ENCODE assay signal across 13 mouse cellular contexts in the genomic region with DNA sequence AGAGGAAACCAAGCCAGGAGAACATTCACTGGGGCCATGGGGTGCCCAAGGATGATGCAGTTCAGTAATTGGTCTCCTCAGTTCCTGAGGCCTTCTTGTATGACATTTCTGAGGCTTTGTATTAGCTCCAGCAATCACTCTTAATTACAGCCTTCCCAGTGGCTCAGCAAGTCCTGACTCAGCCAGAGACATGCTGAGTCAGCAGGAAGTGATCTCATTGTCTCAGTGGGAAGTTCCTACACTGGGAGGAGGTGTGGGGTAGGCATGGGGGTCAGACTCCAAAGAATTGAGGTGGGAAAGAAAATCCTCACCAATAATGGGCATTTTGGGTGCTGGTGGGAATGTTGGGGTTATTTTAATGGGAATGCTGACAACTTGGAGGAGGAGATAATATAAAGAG.
"Had no signal": no experiment of that assay in that cellular context is flagged by ENCODE, and none has a peak within 500 bp of the region (broad histone marks: within the 10 kb centered on the region; RNA-seq: fewer than 3 reads in every experiment).

No protein-coding gene starts in this region.

- H3K9me3 ChIP-seq: kidney, embryonic 15.5 days; limb, embryonic 15.5 days; liver, embryonic 12.5 days; midbrain, embryonic 15.5 days; neural tube, embryonic 12.5 days had no signal

- H3K4me2 ChIP-seq: kidney, embryonic 15.5 days; limb, embryonic 15.5 days; liver, embryonic 12.5 days; lung, embryonic 14.5 days; midbrain, embryonic 11.5 days; midbrain, embryonic 15.5 days; neural tube, embryonic 12.5 days had no signal

- DNase-seq: kidney, postnatal 14 days; lung, embryonic 14.5 days; lung, postnatal 10 days; lung, postnatal 4 days; right cerebral cortex, postnatal 14 days; thymus, postnatal 4 days had no signal

- H3K36me3 ChIP-seq: kidney, embryonic 15.5 days; limb, embryonic 15.5 days; liver, embryonic 12.5 days; midbrain, embryonic 15.5 days; neural tube, embryonic 12.5 days had no signal

- H3K9ac ChIP-seq: kidney, embryonic 15.5 days; limb, embryonic 15.5 days; liver, embryonic 12.5 days; lung, embryonic 14.5 days; midbrain, embryonic 15.5 days; neural tube, embryonic 12.5 days had no signal

- H3K27me3 ChIP-seq: kidney, embryonic 15.5 days; limb, embryonic 15.5 days; liver, embryonic 12.5 days; midbrain, embryonic 15.5 days; neural tube, embryonic 12.5 days had no signal

- H3K27ac ChIP-seq: kidney, embryonic 15.5 days; left cerebral cortex, adult 2 months; limb, embryonic 15.5 days; liver, embryonic 12.5 days; midbrain, embryonic 15.5 days; neural tube, embryonic 12.5 days had no signal

- H3K4me1 ChIP-seq: kidney, embryonic 15.5 days; liver, embryonic 12.5 days; neural tube, embryonic 12.5 days had no signal

- H3K4me3 ChIP-seq: kidney, embryonic 15.5 days; left cerebral cortex, adult 2 months; limb, embryonic 15.5 days; liver, embryonic 12.5 days; midbrain, embryonic 15.5 days; neural tube, embryonic 12.5 days had no signal
